Mouse (Mus musculus): ENCODE results near the gene Eqtn. TPM values are rescaled to one million over a fixed set of nuclear protein-coding genes. Genes with fewer than 3 reads are reported as not detected.

Eqtn gene
- total RNA-seq (2021), result not detected
- long read RNA-seq, experiment 1, result 0 reads
- long read RNA-seq, experiment 2, result 0 reads

DNA sequence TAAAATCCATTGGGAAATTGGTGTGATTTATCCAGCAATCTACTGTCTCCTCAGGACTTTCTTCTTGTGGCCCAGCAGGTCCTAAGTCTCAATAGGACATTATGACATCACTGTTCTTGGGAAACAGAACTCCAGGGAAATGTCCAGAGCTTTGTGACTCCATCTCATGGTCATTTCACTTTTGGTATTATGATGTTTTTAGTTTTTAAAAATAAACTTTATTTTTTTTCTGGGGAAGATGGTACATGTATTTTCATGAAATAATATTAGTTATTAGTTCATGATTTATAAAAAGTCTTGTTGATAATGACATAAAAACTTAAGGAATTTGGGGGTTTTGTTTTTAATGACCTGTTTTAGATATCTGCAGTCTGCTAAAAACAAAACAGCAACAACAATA, at the start of gene Eqtn:
Gene Eqtn (minus strand): TSS at position 101 of the 400 bp plus-strand sequence.
- DNase-seq (ENCODE audit: low spot score in 2 of 2), result no peak

DNA sequence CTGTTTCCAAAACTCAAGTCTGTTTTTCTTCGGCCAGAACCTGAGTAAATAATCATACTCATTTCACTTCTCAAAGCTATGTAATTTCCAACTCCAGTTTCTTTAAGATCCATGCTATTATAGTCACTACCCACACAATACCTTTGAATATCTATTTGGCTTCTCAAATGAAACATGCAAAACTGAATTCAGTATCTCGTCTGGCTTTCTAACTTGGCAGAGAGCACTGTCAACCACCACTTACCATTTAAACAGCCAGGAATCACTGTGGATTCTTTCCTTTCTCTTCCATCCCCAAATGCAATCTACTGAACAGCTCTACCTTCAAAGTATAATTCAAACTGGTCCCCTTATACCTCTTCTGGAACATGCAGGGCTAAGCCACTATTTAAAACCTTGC, 44.7 kb upstream of the Eqtn start:
- DNase-seq (ENCODE audit: low spot score in 2 of 2), result no peak

DNA sequence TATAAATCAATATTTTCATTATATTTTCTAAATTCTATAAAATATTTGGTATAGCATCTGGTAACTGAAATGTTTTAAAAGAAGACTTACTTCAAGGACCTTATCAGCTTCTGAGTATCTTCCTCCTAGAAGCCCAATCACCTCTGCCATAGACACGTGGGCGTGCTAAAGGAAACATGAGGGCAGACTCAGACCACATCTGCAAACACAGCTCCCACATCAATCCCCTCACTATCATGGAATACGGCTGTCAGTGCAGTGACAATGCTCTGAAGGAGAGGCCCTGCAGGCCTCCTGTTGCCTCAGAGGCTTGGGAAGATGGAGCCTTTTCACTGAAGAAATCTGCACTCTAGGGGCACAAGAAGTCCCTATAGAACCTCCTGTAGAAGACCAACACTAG, 24.1 kb upstream of the Eqtn start:
- no peak for DNase-seq (ENCODE audit: low spot score in 2 of 2)

DNA sequence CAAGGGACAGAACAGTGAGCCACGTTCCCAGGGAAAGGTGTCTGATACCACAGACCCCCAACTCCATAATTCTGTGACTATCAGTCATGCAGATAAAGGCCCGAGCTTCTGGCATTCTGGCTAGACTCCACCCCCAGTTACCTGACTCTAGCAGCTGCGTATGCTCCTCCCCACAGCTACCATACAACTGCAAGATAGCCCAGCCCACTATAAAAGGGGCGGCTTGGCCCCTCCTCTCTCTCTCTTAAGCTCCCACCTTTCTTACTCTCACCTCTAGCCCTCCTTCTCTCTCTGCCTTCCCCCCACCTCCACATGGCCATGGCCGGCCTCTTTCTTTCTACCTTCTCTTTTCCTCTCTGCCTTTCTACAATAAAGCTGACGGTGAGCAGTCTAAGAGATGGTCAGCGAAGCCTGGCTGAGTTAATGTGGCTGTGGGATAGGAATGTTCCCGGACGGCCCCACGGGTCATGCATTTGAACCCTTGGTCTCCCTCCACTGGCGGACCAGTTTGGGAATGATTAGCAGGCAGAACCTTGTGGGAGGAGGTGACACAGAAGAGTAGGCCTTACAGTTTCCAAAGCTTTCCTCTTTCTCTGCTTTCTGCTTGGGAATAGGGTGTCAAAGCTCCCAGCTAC, 12.7 kb upstream of the Eqtn start:
- no peak for DNase-seq (ENCODE audit: low spot score in 2 of 2)

DNA sequence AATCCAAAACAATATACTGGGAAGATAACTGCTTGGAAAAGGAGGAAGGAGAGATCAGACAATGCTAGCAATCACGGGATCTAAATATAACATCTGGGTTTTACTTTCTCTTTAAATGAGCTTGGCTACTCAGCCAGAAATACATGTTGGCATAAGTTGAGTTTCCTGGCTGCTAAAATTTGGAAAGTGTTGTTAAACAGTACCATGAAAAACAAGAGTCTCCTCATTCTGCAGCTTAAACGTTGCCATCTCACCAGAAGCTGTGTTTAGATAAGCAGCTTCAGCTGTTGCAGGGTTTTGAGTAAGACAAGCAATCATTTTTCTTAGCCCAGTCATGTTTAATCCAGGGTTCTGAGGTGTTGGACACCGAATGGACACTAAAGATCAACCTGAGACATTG, 26.9 kb downstream of the Eqtn start:
- DNase-seq (ENCODE audit: low spot score in 2 of 2), result no peak

DNA sequence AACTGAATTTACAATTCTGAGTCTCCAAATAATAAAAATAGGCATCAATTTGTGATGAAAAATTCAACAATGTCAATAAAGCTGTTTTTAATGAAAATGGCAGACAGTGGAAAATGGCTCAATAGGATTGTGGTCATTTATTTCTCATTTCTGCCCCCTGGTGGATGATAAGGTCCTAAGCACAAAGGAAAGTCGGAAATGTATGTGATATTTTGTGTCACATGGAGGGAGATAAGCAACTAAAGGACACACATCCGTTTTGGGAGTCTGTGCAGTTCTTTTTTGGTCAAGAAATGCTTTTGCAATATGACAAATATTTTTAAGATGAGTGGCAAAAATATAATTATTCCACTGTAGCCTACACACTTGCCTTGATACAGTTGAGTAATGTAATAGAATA, 27.9 kb downstream of the Eqtn start:
- DNase-seq (ENCODE audit: low spot score in 2 of 2), result no peak

Other genes starting within 250 kb of the Eqtn start
- gene Tek, start 189.6 kb downstream of the Eqtn start, total RNA-seq (2021), result 10 to 100 TPM; 42.1 to 44.8 TPM
- gene Mysm1, start 50.3 kb upstream of the Eqtn start, total RNA-seq (2021), result 10 to 100 TPM; 31.5 to 41.0 TPM
- gene Jun, start 123.4 kb upstream of the Eqtn start, total RNA-seq (2021), result 10 to 100 TPM; 46.6 to 58.6 TPM